Comparison of ENCODE assay signal across 8 mouse cellular contexts in the genomic region with DNA sequence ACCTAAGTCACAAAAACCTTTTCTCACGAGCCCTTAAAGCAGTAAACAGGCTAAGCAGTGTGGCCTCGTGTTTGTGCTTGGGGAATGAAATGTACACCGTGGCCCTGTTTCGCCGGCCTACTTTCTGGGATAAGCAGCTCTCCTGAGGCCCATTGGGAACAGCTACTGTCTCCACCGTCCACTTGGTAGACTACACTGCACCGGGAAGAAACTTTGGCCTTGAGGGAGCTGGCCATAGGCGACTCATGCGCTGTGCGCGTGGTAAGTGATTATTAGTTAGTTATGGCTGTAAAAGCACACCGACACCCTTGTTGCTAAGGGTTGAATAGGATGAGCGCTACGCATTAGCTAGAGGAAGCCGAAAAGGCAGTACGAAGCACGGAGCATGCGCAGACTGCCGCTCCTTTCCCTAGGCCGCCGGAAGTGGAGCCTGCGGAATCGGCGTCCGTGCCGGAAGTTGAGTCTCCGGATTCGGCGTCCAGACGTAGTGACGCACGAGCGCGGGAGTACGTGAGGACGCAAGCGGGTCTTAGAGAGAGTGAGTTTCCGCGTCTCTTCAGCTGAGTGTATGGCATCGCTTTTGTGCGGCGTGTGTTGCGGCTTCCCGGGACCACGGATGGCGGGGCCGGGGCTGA. TPM values are rescaled to one million over a fixed set of nuclear protein-coding genes. Genes with fewer than 3 reads are reported as not detected.
DNase-seq lines count a peak whose midpoint lies in the region; ATAC-seq and TF ChIP-seq lines count a peak whose summit lies in the region.

A gene (plus strand): TSS at position 342 of the 635 bp plus-strand sequence.

- TF ChIP-seq CTCF in bone marrow, adult 2 months (IDR thresholded peaks at IDR 0.05; ENCODE audit: control insufficient read depth, insufficient read depth, low read length): no peak
- TF ChIP-seq CTCF in midbrain, postnatal 0 days (IDR thresholded peaks at IDR 0.05): no peak

- peak within 1 kb of the TSS; percentile 64 for H3K4me3 ChIP-seq in bone marrow, adult 2 months (replicated peaks; ENCODE audit: control insufficient read depth, low read depth, low read length)
- peak within 1 kb of the TSS; percentile 91 for H3K4me3 ChIP-seq in embryonic facial prominence, embryonic 15.5 days (replicated peaks)
- H3K4me3 ChIP-seq in limb, embryonic 14.5 days (replicated peaks; ENCODE audit: low read length): peak within 1 kb of the TSS; percentile 93
- peak within 1 kb of the TSS; percentile 67 for H3K4me3 ChIP-seq in midbrain, postnatal 0 days (ENCODE audit: low read depth, low read length)

- ATAC-seq in embryonic facial prominence, embryonic 15.5 days (ENCODE audit: insufficient number of reproducible peaks, low FRiP score, low TSS enrichment, low read depth): peak; percentile 97
- ATAC-seq in limb, embryonic 14.5 days (ENCODE audit: low FRiP score, low read depth): peak; percentile 97
- ATAC-seq in midbrain, postnatal 0 days (ENCODE audit: low FRiP score): peak; percentile 99

- 8% methylated on average over 47 of the region's 47 CpGs for WGBS in bone marrow, adult 2 months
- WGBS in embryonic facial prominence, embryonic 15.5 days: 4% methylated on average over 47 of the region's 47 CpGs
- 4% methylated on average over 47 of the region's 47 CpGs for WGBS in limb, embryonic 14.5 days
- WGBS in midbrain, postnatal 0 days: 4% methylated on average over 47 of the region's 47 CpGs

- peaks cover 1% of the 10 kb centered on the region; the same call in 1 of the 2 replicates for H3K4me1 ChIP-seq in bone marrow, adult 2 months (ENCODE audit: control insufficient read depth, insufficient read depth, low read length)
- peaks cover 4% of the 10 kb centered on the region; the same call in 1 of the 2 replicates for H3K4me1 ChIP-seq in embryonic facial prominence, embryonic 15.5 days
- H3K4me1 ChIP-seq in limb, embryonic 14.5 days (ENCODE audit: control insufficient read depth, insufficient read depth, low read length): peaks cover 8% of the 10 kb centered on the region; the same call in 1 of the 2 replicates
- 0 out of 2 replicates have a peak, but pooled peaks cover 5% of the 10 kb centered on the region for H3K4me1 ChIP-seq in midbrain, postnatal 0 days (ENCODE audit: insufficient read depth, low read length)

- peak within 1 kb of the TSS; percentile 66 for H3K4me2 ChIP-seq in embryonic facial prominence, embryonic 15.5 days (replicated peaks)
- H3K4me2 ChIP-seq in limb, embryonic 14.5 days (replicated peaks; ENCODE audit: low read depth, low read length, severe bottlenecking): peak within 1 kb of the TSS; percentile 58
- peak within 1 kb of the TSS; percentile 68 for H3K4me2 ChIP-seq in midbrain, postnatal 0 days (ENCODE audit: low read depth, low read length, poor library complexity, severe bottlenecking)

- peak; percentile 87; the same call in 1 of the 2 replicates for TF ChIP-seq POLR2A in bone marrow, adult 2 months (IDR thresholded peaks at IDR 0.05; ENCODE audit: borderline replicate concordance, control insufficient read depth, low read depth, low read length)
- TF ChIP-seq POLR2A in limb, embryonic 14.5 days (IDR thresholded peaks at IDR 0.05; ENCODE audit: borderline replicate concordance, extremely low read depth, insufficient read depth, insufficient read length): 0 out of 2 replicates have a peak, but pooled peaks have one; percentile 51

- peak within 1 kb of the TSS; percentile 88 for H3K27ac ChIP-seq in bone marrow, adult 2 months (ENCODE audit: control insufficient read depth, insufficient read depth, low read depth, low read length, poor library complexity)
- H3K27ac ChIP-seq in embryonic facial prominence, embryonic 15.5 days (replicated peaks): peak within 1 kb of the TSS; percentile 97
- peak within 1 kb of the TSS; percentile 97 for H3K27ac ChIP-seq in limb, embryonic 14.5 days (replicated peaks; ENCODE audit: low read depth, low read length)
- peak within 1 kb of the TSS; percentile 96 for H3K27ac ChIP-seq in midbrain, postnatal 0 days (ENCODE audit: low read depth, low read length)

- peak; percentile 96 for DNase-seq in 416B (ENCODE audit: low read depth)
- peak; percentile 98 for DNase-seq in heart, adult 8-10 months (ENCODE audit: low spot score)
- peak; percentile 98 for DNase-seq in kidney, adult 9 months
- DNase-seq in limb, embryonic 14.5 days (ENCODE audit: low spot score): peak; percentile 99
- peak; percentile 99 for DNase-seq in midbrain, postnatal 0 days (ENCODE audit: low spot score)
- DNase-seq in spleen, postnatal 14 days (ENCODE audit: low spot score in 2 of 2): peak; percentile 91 to 95

- no peaks in the 10 kb centered on the region for H3K9me3 ChIP-seq in embryonic facial prominence, embryonic 15.5 days (replicated peaks)
- H3K9me3 ChIP-seq in limb, embryonic 14.5 days (ENCODE audit: control insufficient read depth, low read length): no peaks in the 10 kb centered on the region
- no peaks in the 10 kb centered on the region for H3K9me3 ChIP-seq in midbrain, postnatal 0 days (ENCODE audit: low read length)

- peak within 1 kb of the TSS; percentile 92 for H3K9ac ChIP-seq in embryonic facial prominence, embryonic 15.5 days
- H3K9ac ChIP-seq in limb, embryonic 14.5 days (ENCODE audit: low read depth, low read length, severe bottlenecking): peak within 1 kb of the TSS; percentile 94
- peak within 1 kb of the TSS; percentile 87 for H3K9ac ChIP-seq in midbrain, postnatal 0 days (replicated peaks; ENCODE audit: low read length, poor library complexity, severe bottlenecking)

- no peaks in the 10 kb centered on the region for H3K27me3 ChIP-seq in embryonic facial prominence, embryonic 15.5 days
- no peaks in the 10 kb centered on the region for H3K27me3 ChIP-seq in limb, embryonic 14.5 days (ENCODE audit: control insufficient read depth, insufficient read depth, low read length)
- H3K27me3 ChIP-seq in midbrain, postnatal 0 days (ENCODE audit: insufficient read depth, low read length): no peaks in the 10 kb centered on the region

- no peaks in the 10 kb centered on the region for H3K36me3 ChIP-seq in embryonic facial prominence, embryonic 15.5 days
- no peaks in the 10 kb centered on the region for H3K36me3 ChIP-seq in limb, embryonic 14.5 days (ENCODE audit: control insufficient read depth, insufficient read depth, low read length)
- no peaks in the 10 kb centered on the region for H3K36me3 ChIP-seq in midbrain, postnatal 0 days (ENCODE audit: insufficient read depth, low read length)

RNA-seq across cellular contexts. Expression of the gene that starts here (rescaled TPM):
- 2.7 and 4.6 TPM in 2 replicates for polyA plus RNA-seq in bone marrow, adult 2 months (2011; ENCODE audit: insufficient read depth, insufficient read length, low replicate concordance, missing spikeins)
- polyA plus RNA-seq in embryonic facial prominence, embryonic 15.5 days (2015; fragmentation: Nextera tagmentation; extraction: Ambion mirVana): 9.1 and 10.3 TPM in 2 replicates
- total RNA-seq in heart, adult 8-10 months (2022): 10 to 100 TPM in 3 of 4 experiments, 1 to 10 TPM in 1; 10.0 to 11.3 (median 10.6) TPM
- polyA plus RNA-seq in limb, embryonic 14.5 days (2012; rRNA removed): 7.2 and 8.7 TPM in 2 replicates
- polyA plus RNA-seq in limb, embryonic 14.5 days (2014; fragmentation: Nextera tagmentation; extraction: Ambion mirVana): 6.1 and 7.0 TPM in 2 replicates
- 3.6 and 6.9 TPM in 2 replicates for total RNA-seq in midbrain, postnatal 0 days (2014; rRNA removed)
- polyA plus RNA-seq in midbrain, postnatal 0 days (2015; fragmentation: Nextera tagmentation; extraction: Ambion mirVana): 2.3 and 2.8 TPM in 2 replicates

Comparison
In these comparisons a context has a peak if more than half of its experiments do, and no peak if none do; other contexts are left out.
1. Peak in every context shown above with its lines: DNase-seq, ATAC-seq, H3K4me3 ChIP-seq and H3K27ac ChIP-seq.